Mouse (Mus musculus) left cerebral cortex, adult 11 months (tissue): ENCODE data around the gene Fryl.

Experiments
- DNase-seq: peaks from one replicate; pipeline ENCODE4 v3.0.0; 2022; ENCODE audit warnings: low spot score

Gene Fryl

DNA sequence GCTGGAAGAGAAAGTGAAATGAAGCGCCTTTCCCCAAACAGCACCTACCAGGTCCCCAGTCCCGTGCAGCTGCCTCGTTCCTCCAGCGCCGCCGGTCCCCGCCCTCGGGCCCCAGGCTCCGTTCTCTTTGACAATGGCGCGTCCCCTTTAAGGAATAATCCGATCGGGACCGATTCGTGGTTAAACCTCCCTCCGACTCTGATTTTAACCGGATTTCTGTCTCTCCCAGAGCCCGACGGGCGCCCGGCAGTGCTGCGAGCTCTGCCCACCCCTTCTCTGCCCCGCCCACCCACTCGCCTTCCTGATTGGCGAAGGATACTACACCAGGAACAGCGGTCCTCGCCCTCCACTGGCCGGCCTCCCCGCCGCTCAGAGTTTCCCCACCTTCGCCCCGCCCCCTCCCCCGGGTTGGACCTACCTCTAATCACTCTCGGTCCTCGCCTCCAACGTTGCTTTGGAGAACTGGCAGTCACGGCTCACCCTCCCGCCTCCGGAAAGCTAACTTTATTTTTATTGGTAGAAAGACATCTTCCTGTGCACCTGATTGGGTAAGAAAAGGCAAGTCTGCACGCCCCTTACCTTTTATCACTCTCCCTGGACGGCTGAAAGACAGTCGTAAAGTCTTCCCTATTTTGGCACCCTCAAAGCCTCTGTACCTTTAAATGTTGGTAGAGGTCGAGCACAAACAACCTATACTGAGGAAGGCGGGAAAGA is at the start of gene Fryl:
Fryl (minus strand) TSS at position 268 of the 714 bp plus-strand sequence.
- DNase-seq: peak; percentile 96

- DNase-seq: no peak
These were observed 48.1 kb upstream of the Fryl start for GRCm38 (mm10) chr5:73304507-73304906.

GRCm38 (mm10) chr5:73301601-73302307 is 45.3 kb upstream of the Fryl start:
- no peak for DNase-seq

DNA sequence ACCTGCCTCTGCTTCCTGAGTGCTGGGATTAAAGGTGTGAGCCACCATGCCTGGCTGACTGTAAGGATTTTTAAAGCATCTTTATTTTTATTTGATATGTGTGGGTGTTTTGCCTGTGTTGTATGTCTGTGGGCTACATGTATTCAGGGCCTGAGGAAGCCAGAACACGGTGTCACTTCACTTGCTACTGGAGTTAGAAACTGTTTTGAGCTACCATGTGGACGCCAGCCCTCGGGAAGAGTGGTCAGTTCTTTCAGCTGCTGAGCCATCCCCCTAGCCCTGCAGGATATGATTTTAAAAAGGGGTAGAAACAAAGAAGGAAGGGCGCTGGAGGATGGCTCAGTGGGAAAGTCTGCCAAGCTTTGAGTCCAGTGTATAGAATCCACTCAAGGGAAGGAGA is 39.5 kb upstream of the Fryl start:
- DNase-seq: no peak

GRCm38 (mm10) chr5:73295016-73295415 is 38.6 kb upstream of the Fryl start:
- DNase-seq: no peak

GRCm38 (mm10) chr5:73293458-73293827 is 37.0 kb upstream of the Fryl start:
- no peak for DNase-seq

DNA sequence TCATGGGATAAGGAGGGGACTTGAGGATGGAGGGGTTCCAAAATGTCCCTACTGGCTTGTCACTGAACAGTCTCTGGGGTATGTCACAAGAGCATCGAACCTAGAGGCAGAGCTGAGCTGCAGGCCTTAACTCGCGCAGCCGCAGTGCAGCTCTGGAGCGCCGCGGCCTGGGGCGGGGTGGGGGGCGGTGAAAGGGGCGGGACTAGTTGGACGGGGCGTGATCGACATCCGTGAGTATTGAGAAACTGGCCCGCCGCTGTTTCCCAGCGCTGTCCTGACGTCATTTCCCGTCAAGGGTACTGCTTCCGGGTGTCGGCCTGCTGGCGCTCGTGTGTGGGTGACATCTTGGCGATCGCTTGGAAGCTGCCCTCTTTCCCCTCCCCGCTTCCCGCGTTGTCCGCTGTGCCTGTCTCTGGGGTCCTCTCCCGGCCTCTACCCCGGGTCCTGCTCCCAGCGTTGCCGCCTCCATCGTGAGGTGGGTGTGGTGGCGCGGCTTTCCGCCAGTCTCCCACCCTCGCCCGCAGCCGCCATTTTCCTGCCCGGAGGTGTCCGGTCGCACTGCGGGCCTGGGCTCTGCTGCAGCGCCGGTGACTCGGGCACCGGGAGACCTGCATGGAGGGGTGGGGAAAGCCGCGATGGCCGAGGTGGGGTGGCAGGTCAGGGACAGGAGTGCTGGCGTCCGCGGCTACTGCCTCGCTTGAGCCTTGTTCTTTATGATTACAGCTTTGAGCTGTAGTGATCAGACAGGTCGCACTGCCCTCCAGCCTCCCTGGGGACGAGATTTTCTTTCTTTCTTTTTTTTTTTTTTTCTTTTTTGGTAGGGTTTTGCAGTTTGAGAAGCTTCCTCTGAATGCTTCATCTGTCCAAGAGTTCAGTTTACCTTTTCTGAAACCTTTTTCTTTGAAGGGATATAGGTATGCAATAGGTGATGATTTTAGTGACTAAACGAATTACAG is 36.4 kb upstream of the Fryl start, which contains the start of gene Ociad1:
Ociad1 (plus strand) TSS at position 283 of the 956 bp plus-strand sequence.
- DNase-seq: peak; percentile 95

DNA sequence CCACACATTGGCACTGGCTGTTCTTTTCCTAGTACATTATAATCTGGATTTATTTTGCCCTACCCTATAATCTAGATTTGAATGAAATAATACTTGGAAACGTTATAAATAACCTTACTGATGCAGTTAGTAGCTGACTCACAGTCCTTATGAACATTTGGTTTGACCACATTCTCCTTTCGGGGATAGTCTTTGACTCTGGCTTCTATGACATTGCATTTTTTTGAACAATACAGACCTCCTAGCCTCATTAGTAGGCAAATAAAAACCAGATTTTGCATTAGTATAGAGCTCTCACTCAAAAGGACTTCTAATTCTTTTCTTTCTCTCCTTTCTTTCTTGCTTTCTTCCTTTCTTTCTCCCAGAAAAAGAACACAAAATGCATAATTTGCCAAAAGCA is 33.5 kb upstream of the Fryl start:
- DNase-seq: no peak

DNA sequence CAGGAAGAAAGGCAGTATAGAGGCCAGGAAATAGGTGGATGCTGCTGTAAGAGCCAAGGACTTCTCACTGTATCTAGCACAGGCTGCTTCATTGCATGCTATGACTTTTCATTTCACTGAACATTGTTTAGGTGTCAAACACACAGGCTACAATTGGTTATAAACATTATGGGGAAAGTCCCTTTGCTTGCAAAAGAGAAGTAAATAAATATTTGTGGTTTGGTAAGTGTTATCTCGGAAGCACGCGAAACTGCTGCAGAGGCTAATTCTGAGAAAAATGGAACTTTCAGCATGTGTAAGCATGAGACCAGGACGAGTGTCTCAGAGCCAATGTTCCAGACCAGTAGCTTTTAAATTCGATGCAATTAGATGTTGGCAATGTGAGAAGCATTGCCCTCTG is 30.2 kb upstream of the Fryl start:
- no peak for DNase-seq

GRCm38 (mm10) chr5:73285470-73285978 is 29.1 kb upstream of the Fryl start:
- no peak for DNase-seq

GRCm38 (mm10) chr5:73284046-73284445 is 27.6 kb upstream of the Fryl start:
- DNase-seq: no peak

DNA sequence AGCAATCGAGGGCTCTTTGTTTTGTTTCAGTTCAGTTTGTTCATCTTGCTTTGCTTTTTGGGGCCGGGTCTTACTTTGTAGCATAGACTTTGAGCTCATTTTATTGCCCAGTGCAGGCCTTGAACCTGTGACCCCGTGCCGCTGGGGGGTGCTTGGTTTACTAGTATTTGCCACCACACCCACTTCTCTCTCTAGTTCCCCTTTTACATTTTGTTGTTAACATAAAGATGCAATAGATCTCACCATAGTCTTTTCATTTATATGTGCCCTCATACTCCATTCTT is 24.1 kb upstream of the Fryl start:
- DNase-seq: no peak

- DNase-seq: no peak
These were observed 23.5 kb upstream of the Fryl start for GRCm38 (mm10) chr5:73279732-73280566.

GRCm38 (mm10) chr5:73279190-73279589 is 22.8 kb upstream of the Fryl start:
- DNase-seq: no peak

DNA sequence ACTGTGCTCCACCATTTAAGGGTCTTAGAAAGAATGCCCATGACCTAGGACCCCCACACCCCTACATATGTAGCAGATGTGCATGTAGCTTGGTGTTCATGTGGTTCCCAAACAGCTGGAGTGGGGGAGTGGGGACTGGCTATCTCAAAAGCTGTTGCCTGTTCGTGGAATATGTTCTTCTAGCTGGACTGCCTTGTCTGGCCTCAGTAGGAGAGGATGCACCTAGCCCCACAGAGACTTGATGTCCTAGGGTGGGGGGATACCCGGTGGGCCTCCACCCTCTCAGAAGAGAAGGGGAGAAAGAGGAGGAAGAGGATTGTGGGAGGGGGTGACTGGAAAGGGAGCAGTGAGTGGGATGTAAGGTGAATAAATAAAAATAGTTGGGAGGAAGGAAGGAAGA is 18.5 kb upstream of the Fryl start:
- DNase-seq: no peak

DNA sequence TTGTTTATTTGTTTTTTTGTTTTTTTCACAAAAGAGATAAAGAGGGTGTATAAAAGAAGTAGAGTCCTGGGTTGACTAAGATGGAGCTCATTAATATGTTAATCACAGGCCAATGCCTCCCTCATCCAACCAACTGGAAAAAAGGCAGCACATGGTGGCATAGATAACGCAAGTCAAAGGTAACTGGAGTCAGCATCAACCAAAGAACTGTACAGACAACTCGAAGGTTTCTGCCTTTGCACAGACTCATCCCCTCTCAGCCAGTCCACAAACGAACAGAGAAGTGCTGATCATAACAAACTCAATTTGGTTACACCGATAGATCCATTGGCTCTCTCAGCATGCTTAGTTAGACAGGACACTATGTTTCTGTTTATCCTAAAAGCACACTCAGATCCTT is 16.8 kb upstream of the Fryl start:
- no peak for DNase-seq

DNA sequence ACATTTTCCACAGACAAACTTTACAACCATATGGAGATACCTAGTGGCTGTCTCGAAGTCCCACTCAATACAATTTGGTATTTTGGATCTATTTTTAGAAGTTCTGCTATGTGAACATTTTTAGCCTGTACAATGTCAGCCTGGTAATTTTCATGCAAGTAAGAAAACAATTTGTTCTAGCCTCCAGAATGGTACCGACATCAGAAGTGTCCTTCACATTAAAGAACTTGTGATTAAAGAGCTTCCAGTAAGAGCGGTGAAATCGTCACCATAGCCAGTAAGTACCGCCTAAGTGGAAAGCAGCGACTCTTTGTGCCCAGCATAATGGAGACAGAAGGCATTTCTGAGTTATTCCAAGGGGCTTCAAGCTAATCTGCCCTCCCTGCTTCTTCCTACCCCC is 14.2 kb upstream of the Fryl start:
- no peak for DNase-seq

GRCm38 (mm10) chr5:73268636-73269213 is 12.3 kb upstream of the Fryl start:
- DNase-seq: no peak

- DNase-seq: no peak
These were observed 9.0 kb upstream of the Fryl start for GRCm38 (mm10) chr5:73265460-73265859.

- no peak for DNase-seq
These were observed 7.7 kb upstream of the Fryl start for GRCm38 (mm10) chr5:73264122-73264521.

GRCm38 (mm10) chr5:73257723-73258122 is 1.3 kb upstream of the Fryl start:
- DNase-seq: no peak
